Mouse (Mus musculus) limb, embryonic 12.5 days (tissue): ENCODE data around the gene Dpyd. TPM values are rescaled to one million over a fixed set of nuclear protein-coding genes. Genes with fewer than 3 reads are reported as not detected.

Experiments
- ATAC-seq: fragments of 200-750 bp; cut with Nextera tagmentation; 2 replicates; pipeline ENCODE4 v1.8.0; 2017; ENCODE audit warnings: low read depth, moderate TSS enrichment; ENCODE audit not compliant: insufficient number of reproducible peaks, insufficient read depth, low FRiP score, low TSS enrichment
- H3K27ac ChIP-seq: fragments of 300-500 bp; sonication (generic); 2 replicates; pipeline ENCODE4 v1.5.1; 2016; ENCODE audit warnings: mild to moderate bottlenecking, moderate library complexity
- H3K27me3 ChIP-seq: fragments of 300-500 bp; sonication (generic); 2 replicates; pipeline ENCODE4 v1.6.1; 2016; ENCODE audit warnings: mild to moderate bottlenecking, moderate library complexity
- H3K36me3 ChIP-seq: fragments of 300-500 bp; sonication (generic); 2 replicates; pipeline ENCODE4 v1.6.1; 2016; ENCODE audit warnings: mild to moderate bottlenecking, moderate library complexity
- H3K4me1 ChIP-seq: fragments of 300-500 bp; sonication (generic); replicated peaks from 2 replicates; pipeline ENCODE4 v1.6.1; 2016
- H3K4me2 ChIP-seq: fragments of 300-500 bp; sonication (generic); 2 replicates; pipeline ENCODE4 v1.6.1; 2016; ENCODE audit warnings: mild to moderate bottlenecking, moderate library complexity
- H3K4me3 ChIP-seq: fragments of 300-500 bp; sonication (generic); replicated peaks from 2 replicates; pipeline ENCODE4 v1.5.1; 2016; ENCODE audit warnings: mild to moderate bottlenecking
- H3K9ac ChIP-seq: fragments of 300-500 bp; sonication (generic); replicated peaks from 2 replicates; pipeline ENCODE4 v1.6.1; 2016; ENCODE audit warnings: mild to moderate bottlenecking, moderate library complexity
- H3K9me3 ChIP-seq: fragments of 300-500 bp; sonication (generic); 2 replicates; pipeline ENCODE4 v1.6.1; 2016; ENCODE audit warnings: mild to moderate bottlenecking, moderate library complexity
- WGBS: fragments of 180-500 bp; shearing (Covaris S2); methylation state at CpG from one replicate; pipeline ENCODE4 v1.1.7; 2016; 5-methylcytosine and 5-hydroxymethylcytosine counted together
- polyA plus RNA-seq: library from polyadenylated mRNA; unstranded; fragments of >200 nt; fragmentation: Nextera tagmentation; extraction: Ambion mirVana; gene quantifications from 2 replicates; pipeline ENCODE4 v1.2.1, GENCODE M21; 2016

The Dpyd gene
- polyA plus RNA-seq, 1 experiment from 2014 or later = 11.8 TPM

DNA sequence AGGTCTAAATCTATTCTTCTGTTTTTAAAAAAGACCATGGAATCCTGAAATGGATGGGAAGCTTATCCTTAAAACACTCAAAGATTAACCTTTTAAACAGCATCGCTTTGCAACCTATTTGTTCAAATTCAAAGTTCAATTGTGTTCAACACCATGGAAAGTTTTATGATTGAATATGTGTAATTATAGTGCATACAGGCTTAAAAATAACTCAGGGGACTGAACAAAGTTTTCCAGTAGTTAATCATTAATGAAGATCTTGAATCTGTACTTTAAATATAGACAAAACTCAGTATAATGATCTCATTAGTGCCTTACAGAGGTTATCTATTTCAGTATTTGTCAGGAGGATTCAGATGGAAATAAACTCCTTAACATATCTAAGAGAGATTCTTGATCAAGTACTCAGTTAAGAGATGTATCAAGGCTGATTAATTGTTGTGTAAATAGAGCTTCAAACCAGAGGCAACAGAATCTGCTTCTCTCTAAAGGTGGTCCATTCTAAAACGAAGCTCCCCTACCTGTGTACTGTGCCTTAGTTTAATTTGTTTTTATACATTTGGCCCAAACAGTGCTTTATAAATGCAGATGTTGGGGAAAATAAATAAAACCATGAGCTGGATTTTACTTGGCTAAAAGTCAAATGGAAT lies 659.0 kb downstream of the Dpyd start:
- Histone ChIP-seq H3K27ac (no peak overlapping the region), H3K4me3 (no peak overlapping the region), H3K27me3 (no peaks in the 10 kb centered on the region), H3K36me3 (no peaks in the 10 kb centered on the region), H3K9ac (no peak overlapping the region), H3K4me1 (no peaks in the 10 kb centered on the region), H3K9me3 (no peaks in the 10 kb centered on the region), H3K4me2 (no peak overlapping the region)
- no peak for ATAC-seq
- whole genome bisulfite sequencing = 75% methylated on average over 2 of the region's 2 CpGs

DNA sequence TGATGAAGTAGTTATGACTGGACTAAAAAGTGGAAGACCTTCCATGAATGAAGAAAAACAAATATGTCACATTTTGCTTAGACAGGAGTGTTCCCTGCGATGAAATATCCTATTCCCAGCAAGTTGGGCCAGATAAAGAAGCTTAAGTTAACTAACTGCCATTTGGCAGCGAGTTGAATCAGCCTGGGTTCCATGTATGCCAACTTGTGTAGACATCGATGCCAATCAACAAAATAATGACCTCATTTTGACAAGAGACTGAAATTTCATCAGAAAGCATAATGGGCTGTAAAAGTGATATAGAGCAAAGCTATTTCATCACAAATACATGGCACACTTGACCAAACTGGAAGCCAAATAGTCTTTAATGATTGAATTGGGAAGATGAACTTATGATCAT lies 681.3 kb downstream of the Dpyd start:
- H3K9me3 ChIP-seq = no peaks in the 10 kb centered on the region
- no peaks in the 10 kb centered on the region for H3K4me1 ChIP-seq
- no peaks in the 10 kb centered on the region for H3K27me3 ChIP-seq
- WGBS = 91% methylated on average over 3 of the region's 3 CpGs
- ATAC-seq = no peak
- H3K27ac ChIP-seq = no peak overlapping the region
- H3K36me3 ChIP-seq = no peaks in the 10 kb centered on the region
- H3K9ac ChIP-seq = no peak overlapping the region
- H3K4me2 ChIP-seq = no peak overlapping the region
- no peak overlapping the region for H3K4me3 ChIP-seq

DNA sequence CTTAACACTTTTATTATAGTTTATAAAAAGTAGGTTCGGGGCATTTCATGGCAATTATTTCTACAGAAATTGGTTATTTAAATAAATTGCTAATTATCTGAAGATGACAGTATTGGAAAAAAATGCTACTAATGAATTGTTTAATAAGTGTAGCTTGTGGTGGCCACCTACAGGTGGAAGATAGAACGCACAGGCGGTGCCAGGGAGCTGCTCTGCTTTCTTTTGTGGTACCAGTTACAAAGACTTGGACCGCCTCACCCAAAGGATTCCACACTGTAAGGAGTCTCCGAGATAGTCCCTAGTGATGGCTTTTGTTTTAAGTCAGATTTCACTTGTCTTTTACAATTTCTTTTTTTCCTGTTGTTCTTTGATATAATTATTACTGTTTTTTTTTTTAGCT lies 694.6 kb downstream of the Dpyd start:
- 47% methylated on average over 5 of the region's 5 CpGs for WGBS
- no peaks in the 10 kb centered on the region for H3K36me3 ChIP-seq
- ATAC-seq = no peak
- no peak overlapping the region for H3K9ac ChIP-seq
- no peak overlapping the region for H3K4me2 ChIP-seq
- no peaks in the 10 kb centered on the region for H3K9me3 ChIP-seq
- H3K4me3 ChIP-seq = no peak overlapping the region
- H3K27me3 ChIP-seq = no peaks in the 10 kb centered on the region
- H3K4me1 ChIP-seq = no peaks in the 10 kb centered on the region
- no peak overlapping the region for H3K27ac ChIP-seq

DNA sequence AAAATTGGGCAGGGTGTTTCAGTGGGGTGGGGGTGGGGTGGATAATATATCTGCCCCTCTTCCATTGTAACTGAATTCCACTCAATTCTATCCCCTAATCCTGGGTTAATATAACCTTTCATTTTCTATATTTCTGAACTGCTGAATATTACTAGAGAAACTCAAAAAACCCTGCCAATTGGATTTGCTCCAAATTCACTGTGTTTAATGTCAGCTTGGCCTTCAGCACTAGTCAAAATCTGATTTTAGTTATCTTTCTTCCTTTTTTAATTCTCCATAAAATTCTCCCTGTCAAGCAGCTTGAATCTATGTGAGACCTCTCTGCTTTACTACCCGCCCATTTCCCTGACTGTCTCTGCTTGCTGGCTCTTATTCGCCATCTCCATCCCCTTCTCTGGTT lies 713.3 kb downstream of the Dpyd start:
- no peak overlapping the region for H3K27ac ChIP-seq
- no peaks in the 10 kb centered on the region for H3K27me3 ChIP-seq
- no peaks in the 10 kb centered on the region for H3K9me3 ChIP-seq
- no peak overlapping the region for H3K4me3 ChIP-seq
- no peaks in the 10 kb centered on the region for H3K36me3 ChIP-seq
- H3K4me1 ChIP-seq = no peaks in the 10 kb centered on the region
- no peak overlapping the region for H3K4me2 ChIP-seq
- WGBS = 79% methylated on average over 2 of the region's 2 CpGs
- no peak for ATAC-seq
- no peak overlapping the region for H3K9ac ChIP-seq

DNA sequence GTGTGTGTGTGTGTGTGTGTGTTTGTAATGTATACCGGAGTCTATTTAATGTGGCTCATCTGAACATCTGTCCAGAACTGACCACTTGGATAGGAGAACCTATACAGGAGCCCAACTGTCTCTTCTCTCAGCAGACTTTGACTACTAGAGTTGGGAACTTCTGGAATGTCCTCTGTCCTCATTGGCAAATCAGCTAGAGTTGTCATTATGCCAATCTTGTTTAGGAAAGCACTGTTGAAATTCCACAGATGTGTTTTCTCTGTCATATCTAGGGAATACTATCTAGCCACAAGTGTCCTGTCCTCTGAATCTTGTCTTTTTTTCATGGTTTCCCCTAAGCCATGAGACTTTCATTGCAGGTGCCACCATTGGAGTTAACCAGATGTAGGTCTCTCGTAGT lies 718.7 kb downstream of the Dpyd start:
- Histone ChIP-seq H3K27me3 (no peaks in the 10 kb centered on the region), H3K4me3 (no peak overlapping the region), H3K27ac (no peak overlapping the region), H3K4me2 (no peak overlapping the region), H3K9me3 (no peaks in the 10 kb centered on the region), H3K36me3 (no peaks in the 10 kb centered on the region), H3K4me1 (no peaks in the 10 kb centered on the region), H3K9ac (no peak overlapping the region)
- WGBS = 96% methylated on average over 2 of the region's 2 CpGs
- ATAC-seq = no peak

DNA sequence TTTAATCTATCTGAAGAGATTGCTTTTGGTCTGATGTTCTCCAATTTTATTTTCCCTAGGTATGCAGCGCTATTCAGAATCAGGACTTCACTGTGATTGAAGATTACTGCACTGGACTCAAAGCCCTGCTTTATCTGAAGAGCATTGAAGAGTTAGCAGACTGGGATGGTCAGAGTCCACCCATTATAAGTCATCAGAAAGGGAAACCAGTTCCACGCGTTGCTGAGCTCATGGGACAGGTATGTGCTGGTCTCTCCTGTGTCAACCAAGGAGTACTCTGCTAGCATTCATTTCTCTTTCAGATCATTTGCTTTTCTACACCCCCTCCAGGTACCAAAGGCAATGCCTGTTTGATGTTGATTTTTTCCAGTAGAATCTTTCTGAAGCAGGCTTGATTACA lies 752.8 kb downstream of the Dpyd start:
- WGBS = 91% methylated on average over 3 of the region's 3 CpGs
- Histone ChIP-seq H3K4me2 (no peak overlapping the region), H3K4me3 (no peak overlapping the region), H3K4me1 (no peaks in the 10 kb centered on the region), H3K9ac (no peak overlapping the region), H3K27ac (no peak overlapping the region), H3K27me3 (no peaks in the 10 kb centered on the region), H3K9me3 (no peaks in the 10 kb centered on the region), H3K36me3 (no peaks in the 10 kb centered on the region)
- ATAC-seq = no peak

DNA sequence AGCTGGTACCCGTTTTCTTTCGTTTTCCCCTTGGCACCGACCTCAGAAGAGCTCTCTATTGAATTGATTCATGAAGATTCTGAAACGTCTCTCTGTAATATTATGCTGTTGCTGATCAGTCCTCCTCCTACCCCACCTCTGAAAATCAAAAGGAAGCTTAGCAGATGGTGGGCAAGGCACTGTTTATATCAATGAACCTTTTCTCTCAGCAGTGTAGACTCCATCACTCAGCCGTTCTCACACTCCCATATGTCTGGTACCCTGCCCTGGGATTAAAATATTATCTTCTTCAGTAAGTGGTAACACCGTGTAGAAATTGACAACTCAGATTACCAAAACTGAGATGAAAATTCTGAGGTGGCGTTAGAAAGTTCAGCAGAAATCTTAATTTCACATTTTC lies 767.1 kb downstream of the Dpyd start:
- H3K4me3 ChIP-seq = no peak overlapping the region
- H3K9ac ChIP-seq = no peak overlapping the region
- WGBS = 85% methylated on average over 7 of the region's 7 CpGs
- H3K4me1 ChIP-seq = no peaks in the 10 kb centered on the region
- H3K4me2 ChIP-seq = no peak overlapping the region
- H3K27ac ChIP-seq = no peak overlapping the region
- H3K36me3 ChIP-seq = no peaks in the 10 kb centered on the region
- H3K27me3 ChIP-seq = no peaks in the 10 kb centered on the region
- no peaks in the 10 kb centered on the region for H3K9me3 ChIP-seq
- no peak for ATAC-seq

DNA sequence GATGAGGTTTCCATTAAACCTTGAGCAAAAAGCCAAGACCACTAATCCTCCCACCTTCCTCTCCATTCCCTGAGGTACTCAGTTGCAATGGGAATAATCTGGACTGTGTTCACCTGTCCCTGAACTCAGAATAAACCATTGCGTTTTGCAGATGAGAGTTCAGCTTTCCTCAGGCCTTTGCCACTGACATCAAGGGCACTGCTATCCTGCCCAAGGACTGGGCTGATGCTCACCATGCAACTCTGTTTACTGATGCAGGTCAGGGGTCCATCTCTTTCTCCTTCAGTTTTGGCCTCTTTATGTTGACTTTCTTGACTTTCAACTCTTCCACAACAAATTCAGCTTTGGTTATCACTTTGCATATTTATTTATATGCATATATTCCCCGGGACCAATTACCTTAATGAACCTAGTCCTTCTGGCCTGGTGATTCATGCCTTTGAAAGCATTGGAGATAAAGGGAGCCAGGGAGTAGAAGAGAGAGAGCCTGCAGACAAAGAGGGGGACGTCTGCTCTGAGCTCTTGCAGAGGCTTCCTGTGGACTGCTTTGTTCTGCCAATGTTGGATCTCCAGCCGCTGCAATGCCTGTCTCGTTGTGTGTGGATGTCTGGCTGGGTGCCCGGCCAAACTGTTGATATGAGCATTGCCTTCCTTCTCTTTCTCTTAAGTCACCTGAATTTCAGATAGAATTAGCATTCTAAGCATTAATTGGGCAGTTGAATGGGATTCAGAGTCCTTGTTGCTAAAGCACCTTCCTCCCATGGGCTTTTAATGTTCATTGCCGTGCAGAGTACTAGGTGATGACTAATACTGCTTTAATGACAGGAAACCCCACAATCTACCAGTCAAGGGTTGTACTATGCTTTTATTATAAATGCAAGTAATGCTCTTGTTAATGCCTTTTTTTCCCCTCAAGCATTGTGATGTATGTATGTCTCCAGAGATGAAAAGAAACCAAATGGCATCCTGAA lies 771.7 kb downstream of the Dpyd start:
- Histone ChIP-seq H3K27ac (no peak overlapping the region), H3K4me3 (no peak overlapping the region), H3K4me2 (no peak overlapping the region), H3K4me1 (no peaks in the 10 kb centered on the region), H3K9ac (no peak overlapping the region), H3K9me3 (no peaks in the 10 kb centered on the region), H3K36me3 (no peaks in the 10 kb centered on the region), H3K27me3 (no peaks in the 10 kb centered on the region)
- ATAC-seq = no peak
- 62% methylated on average over 7 of the region's 7 CpGs for WGBS

DNA sequence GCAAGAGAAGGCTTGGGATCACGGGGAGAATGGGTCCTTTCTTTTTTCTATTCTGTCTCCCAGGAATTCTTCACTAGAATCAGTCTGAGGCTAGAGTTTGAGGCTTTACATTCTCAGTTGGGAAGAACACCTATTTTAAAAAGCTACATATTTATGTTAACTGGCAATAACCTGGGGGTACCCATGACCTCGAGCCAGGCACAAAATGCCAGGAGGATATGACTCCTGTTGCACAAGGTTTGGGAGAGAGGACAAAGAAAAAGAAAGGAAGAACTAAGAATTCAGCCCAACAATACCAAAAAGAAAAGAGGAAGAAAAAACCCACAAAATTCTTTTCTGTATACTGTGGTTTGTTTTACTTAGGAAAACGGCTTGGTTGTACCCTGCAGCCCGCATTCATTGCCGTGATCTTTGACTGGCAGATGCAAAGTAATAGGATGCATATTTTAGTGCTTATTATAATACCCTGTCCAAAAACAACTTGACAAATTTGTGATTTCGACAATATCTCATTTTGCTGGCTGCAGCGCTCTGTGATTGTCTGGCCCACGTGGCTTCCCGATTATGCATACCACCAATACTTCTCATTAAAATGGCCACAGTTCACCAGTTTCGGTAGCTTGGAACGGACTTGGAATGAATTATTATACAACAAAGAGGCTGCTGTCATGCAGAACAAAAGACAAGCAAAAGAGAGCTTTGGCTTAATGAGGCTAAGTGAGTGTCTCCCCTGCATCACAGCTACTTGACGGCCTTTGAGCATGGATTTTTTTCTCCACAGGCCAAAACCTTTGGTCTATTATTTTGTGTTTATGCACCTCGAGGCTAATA lies 799.8 kb downstream of the Dpyd start:
- H3K4me1 ChIP-seq = no peaks in the 10 kb centered on the region
- no peaks in the 10 kb centered on the region for H3K9me3 ChIP-seq
- no peak for ATAC-seq
- H3K4me3 ChIP-seq = no peak overlapping the region
- no peak overlapping the region for H3K9ac ChIP-seq
- H3K4me2 ChIP-seq = no peak overlapping the region
- H3K27me3 ChIP-seq = no peaks in the 10 kb centered on the region
- no peaks in the 10 kb centered on the region for H3K36me3 ChIP-seq
- no peak overlapping the region for H3K27ac ChIP-seq
- WGBS = 85% methylated on average over 13 of the region's 13 CpGs

DNA sequence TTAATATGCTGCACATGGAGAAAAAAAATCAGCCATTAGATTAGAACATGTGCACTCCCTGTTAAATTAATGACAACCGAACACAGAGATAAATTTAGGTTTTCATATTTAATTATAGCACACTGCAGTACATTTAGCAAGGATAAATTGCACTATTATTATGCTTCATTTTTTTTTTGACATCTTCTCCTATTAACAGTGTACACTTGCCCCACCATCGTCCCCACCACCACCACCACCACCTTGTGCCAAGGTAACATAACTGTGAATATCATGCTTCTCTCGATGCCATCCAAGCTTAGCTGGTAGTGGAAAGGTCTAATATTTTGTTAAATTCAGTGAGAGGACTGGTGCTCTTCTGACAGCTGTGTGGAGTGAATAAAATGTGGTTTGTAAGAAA lies 800.5 kb downstream of the Dpyd start:
- no peaks in the 10 kb centered on the region for H3K27me3 ChIP-seq
- H3K27ac ChIP-seq = no peak overlapping the region
- ATAC-seq = no peak
- no peaks in the 10 kb centered on the region for H3K4me1 ChIP-seq
- no peak overlapping the region for H3K9ac ChIP-seq
- no peaks in the 10 kb centered on the region for H3K36me3 ChIP-seq
- H3K4me3 ChIP-seq = no peak overlapping the region
- WGBS = 92% methylated on average over 3 of the region's 3 CpGs
- no peak overlapping the region for H3K4me2 ChIP-seq
- no peaks in the 10 kb centered on the region for H3K9me3 ChIP-seq

DNA sequence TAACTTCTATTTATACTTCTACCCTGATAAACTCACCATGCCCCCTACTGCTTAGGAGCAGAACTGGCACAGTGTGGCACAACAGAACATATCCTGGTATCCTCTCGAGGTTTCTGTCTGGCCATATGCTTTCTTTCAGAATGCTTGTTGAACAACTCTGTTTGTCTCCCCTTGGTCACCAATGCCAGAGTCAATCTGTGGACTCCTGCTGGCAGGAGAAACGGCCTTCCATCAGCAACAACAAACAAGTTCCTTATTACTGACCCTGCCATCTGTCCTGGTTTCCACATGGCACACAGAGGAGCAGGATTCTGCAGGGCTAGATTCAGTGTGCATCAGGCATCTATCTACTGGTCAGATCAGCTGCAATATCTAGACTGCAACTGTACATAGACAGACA lies 807.0 kb downstream of the Dpyd start:
- no peaks in the 10 kb centered on the region for H3K9me3 ChIP-seq
- ATAC-seq = no peak
- H3K27me3 ChIP-seq = no peaks in the 10 kb centered on the region
- no peak overlapping the region for H3K4me3 ChIP-seq
- H3K36me3 ChIP-seq = no peaks in the 10 kb centered on the region
- H3K4me1 ChIP-seq = no peaks in the 10 kb centered on the region
- H3K9ac ChIP-seq = no peak overlapping the region
- no peak overlapping the region for H3K4me2 ChIP-seq
- WGBS = 45% methylated on average over 2 of the region's 2 CpGs
- H3K27ac ChIP-seq = no peak overlapping the region
